In the genomic region with DNA sequence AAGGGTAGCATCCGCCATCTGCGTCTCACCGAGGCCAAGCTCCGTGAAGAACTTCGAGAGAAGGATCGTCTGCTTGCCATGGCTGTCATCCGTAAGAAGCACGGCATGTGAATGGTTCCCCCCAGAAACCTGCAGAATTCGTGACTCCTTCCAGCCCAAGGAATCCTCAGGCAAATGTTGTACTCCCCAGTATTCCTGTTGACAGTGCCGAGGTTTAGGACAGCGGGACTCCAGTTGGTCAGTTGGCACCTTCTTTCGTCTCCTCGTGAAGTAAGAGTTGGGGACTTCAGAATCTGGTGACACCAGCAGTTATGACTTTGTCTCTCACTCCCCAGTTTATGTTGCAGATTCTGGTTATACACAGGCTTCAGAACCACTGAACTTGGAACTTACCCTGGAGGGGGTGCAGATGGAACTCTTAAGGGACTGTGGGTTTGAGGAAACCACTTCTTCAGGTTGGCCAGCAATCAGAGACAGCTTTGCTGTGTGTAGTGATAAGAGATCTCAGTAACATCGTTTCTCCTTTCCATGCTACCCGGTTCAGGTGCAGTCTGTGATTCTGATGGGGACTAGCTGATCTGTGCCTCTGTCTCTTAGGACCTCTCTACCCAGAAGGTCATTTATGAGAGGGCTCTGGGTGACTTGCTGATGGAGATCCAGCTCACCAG, we compare ENCODE assay signal across 8 mouse cellular contexts. TPM values are rescaled to one million over a fixed set of nuclear protein-coding genes. Genes with fewer than 3 reads are reported as not detected.
DNase-seq lines count a peak whose midpoint lies in the region; ATAC-seq and TF ChIP-seq lines count a peak whose summit lies in the region.

No protein-coding gene starts in this region.

- no peaks in the 10 kb centered on the region for H3K27me3 ChIP-seq in spleen, adult 2 months (ENCODE audit: control insufficient read depth, insufficient read depth, low read length)
- H3K27me3 ChIP-seq in limb, embryonic 12.5 days: no peaks in the 10 kb centered on the region
- no peaks in the 10 kb centered on the region for H3K27me3 ChIP-seq in stomach, embryonic 14.5 days (ENCODE audit: control insufficient read depth, insufficient read depth, low read length)

- no peak for TF ChIP-seq POLR2A in spleen, adult 2 months (IDR thresholded peaks at IDR 0.05; ENCODE audit: low read depth, low read length)

- H3K9ac ChIP-seq in limb, embryonic 12.5 days (replicated peaks): peak overlapping the region; percentile 82
- H3K9ac ChIP-seq in stomach, embryonic 14.5 days (replicated peaks; ENCODE audit: low read depth, low read length): peak overlapping the region; percentile 77

- DNase-seq in cerebellum, adult 9-11 months: peak; percentile 66
- DNase-seq in cerebellum, adult 8-10 months: no peak
- no peak for DNase-seq in spleen, adult 2 months (ENCODE audit: low read depth in 1 of 2, low spot score in 2 of 2)
- DNase-seq in spleen, postnatal 36 days (ENCODE audit: low spot score in 2 of 2): no peak
- no peak for DNase-seq in urinary bladder, postnatal 4 days (ENCODE audit: low spot score in 2 of 2)
- no peak for DNase-seq in yolk sac, embryonic 10.5 days (ENCODE audit: low spot score)

- TF ChIP-seq CTCF in spleen, adult 2 months (IDR thresholded peaks at IDR 0.05; ENCODE audit: extremely low read depth, insufficient read depth, insufficient read length, insufficient replicate concordance): no peak

- H3K4me3 ChIP-seq in spleen, adult 2 months (ENCODE audit: extremely low read depth, insufficient read depth, insufficient read length): peak overlapping the region; percentile 95
- H3K4me3 ChIP-seq in limb, embryonic 12.5 days (replicated peaks): peak overlapping the region; percentile 77
- H3K4me3 ChIP-seq in stomach, embryonic 14.5 days (ENCODE audit: low read depth, low read length): peak overlapping the region; percentile 67

- no peaks in the 10 kb centered on the region for H3K36me3 ChIP-seq in spleen, adult 2 months (ENCODE audit: control insufficient read depth, insufficient read depth, low read length)
- peaks cover 7% of the 10 kb centered on the region; the same call in 1 of the 2 replicates for H3K36me3 ChIP-seq in limb, embryonic 12.5 days
- H3K36me3 ChIP-seq in stomach, embryonic 14.5 days (ENCODE audit: control insufficient read depth, insufficient read depth, low read length): peaks cover 4% of the 10 kb centered on the region

- H3K27ac ChIP-seq in spleen, adult 2 months (ENCODE audit: insufficient read depth, low read length): no peak overlapping the region
- H3K27ac ChIP-seq in limb, embryonic 12.5 days: peak overlapping the region; percentile 89
- H3K27ac ChIP-seq in stomach, embryonic 14.5 days (ENCODE audit: low read length): peak overlapping the region; percentile 87

- ATAC-seq in limb, embryonic 12.5 days (ENCODE audit: insufficient number of reproducible peaks, insufficient read depth, low FRiP score, low TSS enrichment, low read depth): no peak
- ATAC-seq in stomach, embryonic 14.5 days (ENCODE audit: insufficient number of reproducible peaks, insufficient read depth, low FRiP score, low read depth): no peak

- peaks cover 12% of the 10 kb centered on the region for H3K4me1 ChIP-seq in spleen, adult 2 months (ENCODE audit: control insufficient read depth, insufficient read depth, insufficient read length)
- H3K4me1 ChIP-seq in limb, embryonic 12.5 days (replicated peaks): peaks cover 45% of the 10 kb centered on the region
- H3K4me1 ChIP-seq in stomach, embryonic 14.5 days (ENCODE audit: control insufficient read depth, insufficient read depth, low read length): peaks cover 20% of the 10 kb centered on the region

- peak overlapping the region; percentile 98 for H3K4me2 ChIP-seq in limb, embryonic 12.5 days
- peak overlapping the region; percentile 98 for H3K4me2 ChIP-seq in stomach, embryonic 14.5 days (replicated peaks; ENCODE audit: low read depth, low read length)

- H3K9me3 ChIP-seq in limb, embryonic 12.5 days: no peaks in the 10 kb centered on the region
- H3K9me3 ChIP-seq in stomach, embryonic 14.5 days (ENCODE audit: control insufficient read depth, low read depth, low read length): no peaks in the 10 kb centered on the region

- 34% methylated on average over 15 of the region's 15 CpGs for WGBS in spleen, adult 2 months
- WGBS in limb, embryonic 12.5 days: 19% methylated on average over 15 of the region's 15 CpGs
- 15% methylated on average over 15 of the region's 15 CpGs for WGBS in stomach, embryonic 14.5 days

RNA-seq across cellular contexts. Expression of a gene that starts 1.4 kb away (rescaled TPM):
- 33.7 and 41.2 TPM in 2 replicates for polyA plus RNA-seq in spleen, adult 2 months (2012; rRNA removed)
- polyA plus RNA-seq in limb, embryonic 12.5 days (2016; fragmentation: Nextera tagmentation; extraction: Ambion mirVana): 85.6 and 96.3 TPM in 2 replicates
- 51.4 and 56.4 TPM in 2 replicates for polyA plus RNA-seq in stomach, embryonic 14.5 days (2014; fragmentation: Nextera tagmentation; extraction: Ambion mirVana)

RNA-seq across cellular contexts. Expression of a gene that starts 3.2 kb away (rescaled TPM):
- 14.2 and 16.4 TPM in 2 replicates for polyA plus RNA-seq in spleen, adult 2 months (2012; rRNA removed)
- 55.3 and 59.2 TPM in 2 replicates for polyA plus RNA-seq in limb, embryonic 12.5 days (2016; fragmentation: Nextera tagmentation; extraction: Ambion mirVana)
- polyA plus RNA-seq in stomach, embryonic 14.5 days (2014; fragmentation: Nextera tagmentation; extraction: Ambion mirVana): 47.2 and 52.3 TPM in 2 replicates

RNA-seq across cellular contexts. Expression of a gene that starts 4.1 kb away (rescaled TPM):
- polyA plus RNA-seq in spleen, adult 2 months (2012; rRNA removed): 13.1 and 14.5 TPM in 2 replicates
- 253 and 266 TPM in 2 replicates for polyA plus RNA-seq in limb, embryonic 12.5 days (2016; fragmentation: Nextera tagmentation; extraction: Ambion mirVana)
- polyA plus RNA-seq in stomach, embryonic 14.5 days (2014; fragmentation: Nextera tagmentation; extraction: Ambion mirVana): 265 and 276 TPM in 2 replicates

RNA-seq across cellular contexts. Expression of a gene that starts 24.4 kb away (rescaled TPM):
- 71.3 and 90.0 TPM in 2 replicates for polyA plus RNA-seq in spleen, adult 2 months (2012; rRNA removed)
- 72.0 and 75.7 TPM in 2 replicates for polyA plus RNA-seq in limb, embryonic 12.5 days (2016; fragmentation: Nextera tagmentation; extraction: Ambion mirVana)
- 34.4 and 36.9 TPM in 2 replicates for polyA plus RNA-seq in stomach, embryonic 14.5 days (2014; fragmentation: Nextera tagmentation; extraction: Ambion mirVana)

RNA-seq across cellular contexts. Expression of a gene that starts 28.8 kb away (rescaled TPM):
- 0.07 and 0.14 TPM in 2 replicates for polyA plus RNA-seq in spleen, adult 2 months (2012; rRNA removed)
- polyA plus RNA-seq in limb, embryonic 12.5 days (2016; fragmentation: Nextera tagmentation; extraction: Ambion mirVana): 0.17 and 0.56 TPM in 2 replicates
- polyA plus RNA-seq in stomach, embryonic 14.5 days (2014; fragmentation: Nextera tagmentation; extraction: Ambion mirVana): 0.30 TPM in 1 of 2 replicates, not detected in the other

Comparison
In these comparisons a context has a peak if more than half of its experiments do, and no peak if none do; other contexts are left out.
1. RNA of a gene that starts 4.1 kb away (polyA plus RNA-seq): 265 to 276 TPM in stomach, embryonic 14.5 days and 253 to 266 TPM in limb, embryonic 12.5 days; 13.1 to 14.5 TPM in spleen, adult 2 months; every median in the first group is over 10 times any median in the second.
2. Peak in every context shown above with its lines, with median percentiles within 50 percentile points of each other: H3K4me3 ChIP-seq.